Mouse (Mus musculus) G1E-ER4 (cell line): ENCODE results near the gene Klk1b27. TPM values are rescaled to one million over a fixed set of nuclear protein-coding genes. Genes with fewer than 3 reads are reported as not detected.
"Not testable (repeated sequence)": the region's sequence is repeated elsewhere in the genome, so short reads cannot be mapped to it uniquely, and the experiment has no call there.

Experiments used
- GATA1 ChIP-seq: IDR thresholded peaks from one replicate; pipeline ENCODE4 v1.8.0; 2012; ENCODE audit warnings: low read length, inconsistent platforms
- polyA plus RNA-seq: library from polyadenylated mRNA; stranded (reverse); fragments of >175 nt; gene quantifications from 2 replicates; pipeline ENCODE4 v1.2.3, GENCODE M21; 2012

Gene Klk1b27
- not detected in 2 replicates for polyA plus RNA-seq

DNA sequence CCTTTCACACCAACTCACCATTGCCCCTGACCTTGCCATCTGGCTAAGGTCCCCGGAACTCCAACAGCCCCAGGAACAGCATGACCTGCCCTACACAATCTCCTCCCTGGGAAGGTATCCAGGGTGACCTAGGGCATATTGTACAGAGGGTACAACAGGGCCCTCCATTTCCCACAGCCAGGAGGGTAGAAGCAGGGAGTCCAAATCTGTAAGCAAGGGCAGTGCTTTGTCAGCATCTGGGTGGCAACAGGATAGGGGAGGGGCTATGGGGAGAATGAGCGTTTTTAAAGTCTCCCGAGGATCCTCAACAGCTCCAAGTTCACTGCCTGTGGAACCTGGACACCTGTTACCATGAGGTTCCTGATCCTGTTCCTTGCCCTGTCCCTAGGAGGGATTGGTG, at the start of gene Klk1b27:
Klk1b27 (plus strand) TSS at position 301 of the 400 bp plus-strand sequence.
- TF ChIP-seq GATA1: not testable (repeated sequence)

DNA sequence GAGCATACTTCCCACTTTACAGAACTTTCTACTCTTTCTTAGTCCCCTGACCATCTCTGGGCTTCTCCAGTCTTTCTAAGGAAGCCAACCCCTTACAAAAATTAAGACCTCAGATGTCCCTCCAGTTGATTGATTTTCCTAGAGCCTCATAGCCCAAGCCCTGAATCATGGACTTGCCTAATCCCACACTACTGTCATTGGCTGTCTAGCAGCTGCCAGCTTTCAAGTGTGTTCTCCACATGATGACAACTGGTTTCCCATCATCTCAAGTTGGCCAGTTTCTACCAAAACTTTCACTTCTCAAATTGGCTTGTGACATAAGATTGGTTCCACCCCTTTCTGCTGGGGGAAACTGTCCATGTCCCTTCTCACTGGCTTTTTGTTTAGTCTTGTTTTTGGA, 47.2 kb upstream of the Klk1b27 start:
- TF ChIP-seq GATA1: no peak

DNA sequence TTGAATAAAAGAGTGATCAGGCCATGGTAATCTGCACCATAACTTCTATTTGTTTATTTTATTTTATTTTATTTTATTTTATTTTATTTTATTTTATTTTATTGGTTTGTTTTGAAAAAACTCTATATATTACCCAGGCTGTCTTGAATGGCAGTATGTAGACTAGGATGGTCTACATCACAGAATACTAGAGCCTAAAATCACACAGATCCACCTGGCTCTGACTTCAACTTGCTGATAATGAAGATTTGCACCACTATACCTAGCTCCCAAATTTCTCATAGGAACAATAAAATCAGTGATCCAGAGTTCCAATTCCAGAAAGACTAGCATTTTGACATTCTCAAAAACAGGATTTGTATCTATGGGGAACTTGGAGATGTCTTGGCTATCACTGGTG, 40.2 kb upstream of the Klk1b27 start, which contains the start of gene Klk1b26:
Klk1b26 (plus strand) TSS at position 301 of the 400 bp plus-strand sequence.
- not testable (repeated sequence) for TF ChIP-seq GATA1

DNA sequence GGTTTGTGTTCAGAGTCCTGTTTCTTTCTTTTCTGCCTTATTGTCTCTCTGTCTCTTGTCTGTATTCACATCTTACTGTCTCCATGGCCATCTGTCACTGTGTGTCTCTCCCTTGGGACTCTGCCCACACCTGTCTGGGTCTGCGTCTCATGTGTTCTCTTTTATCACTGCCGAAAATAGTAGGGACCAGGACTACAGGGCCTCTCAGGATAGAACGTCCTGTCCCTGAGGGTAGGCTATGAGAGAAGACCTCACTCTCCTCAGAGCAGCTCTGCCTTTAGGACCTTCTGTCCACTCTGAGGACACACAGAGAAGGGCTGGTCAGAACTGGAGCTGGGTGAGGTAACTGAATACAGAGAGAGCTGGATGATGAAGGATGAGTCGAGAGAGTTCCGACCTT, 37.0 kb upstream of the Klk1b27 start:
- TF ChIP-seq GATA1: no peak

DNA sequence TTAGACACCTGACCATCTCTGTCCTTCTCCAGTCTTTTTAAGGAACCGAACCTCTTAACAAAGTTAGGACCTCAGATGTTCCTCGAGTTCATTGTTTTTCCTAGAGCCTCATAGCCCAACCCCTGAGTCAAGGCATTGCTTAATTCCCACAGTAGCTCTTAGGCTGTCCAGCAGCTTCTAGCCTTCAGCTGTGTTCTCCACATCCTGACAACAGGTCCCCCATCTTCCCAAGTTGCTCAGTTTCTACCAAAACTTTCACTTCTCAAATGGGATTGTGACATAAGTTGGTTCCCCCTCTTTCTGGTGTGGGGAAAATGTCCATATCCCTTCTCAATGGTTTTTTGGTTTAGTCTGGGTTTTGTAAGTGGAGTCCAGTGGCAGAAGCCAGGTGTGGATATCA, 20.0 kb downstream of the Klk1b27 start:
- TF ChIP-seq GATA1: no peak

DNA sequence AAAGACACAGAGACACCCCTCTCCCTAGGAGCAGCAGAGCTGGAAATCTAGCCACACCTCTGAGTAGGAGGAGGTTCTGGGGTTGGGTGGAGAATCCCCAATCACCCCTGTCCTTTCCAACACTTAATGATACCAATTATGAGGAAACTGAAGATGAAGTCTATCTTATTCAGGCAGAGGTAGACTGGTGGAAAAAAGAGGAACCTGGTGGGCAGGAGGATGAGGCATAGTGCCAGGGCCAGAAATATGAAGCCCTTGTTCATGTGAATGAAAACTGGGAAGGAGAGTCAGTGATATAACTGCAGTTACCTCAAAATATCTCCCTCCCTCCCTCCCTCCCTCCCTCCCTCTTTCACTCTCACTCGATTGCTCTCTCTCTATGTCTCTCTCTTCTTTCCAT, 25.6 kb downstream of the Klk1b27 start:
- no peak for TF ChIP-seq GATA1

DNA sequence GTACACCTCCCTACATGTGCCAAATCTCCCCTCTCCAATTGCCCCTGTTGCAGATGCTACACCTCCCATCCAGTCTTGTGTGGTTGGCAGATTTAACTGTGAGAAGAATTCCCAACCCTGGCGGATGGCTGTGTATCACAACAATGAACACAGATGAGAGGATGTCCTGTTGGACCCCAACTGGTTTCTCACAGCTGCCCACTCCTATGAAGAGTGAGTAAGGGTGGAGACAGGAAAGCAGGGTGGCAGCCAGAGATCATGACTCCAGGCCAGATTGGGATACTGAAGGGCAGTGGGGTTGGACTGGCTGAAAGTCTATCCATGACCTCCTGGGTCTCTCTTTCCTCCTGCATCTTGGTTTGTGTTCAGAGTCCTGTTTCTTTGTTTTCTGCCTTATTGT, 44.0 kb downstream of the Klk1b27 start:
- no peak for TF ChIP-seq GATA1

DNA sequence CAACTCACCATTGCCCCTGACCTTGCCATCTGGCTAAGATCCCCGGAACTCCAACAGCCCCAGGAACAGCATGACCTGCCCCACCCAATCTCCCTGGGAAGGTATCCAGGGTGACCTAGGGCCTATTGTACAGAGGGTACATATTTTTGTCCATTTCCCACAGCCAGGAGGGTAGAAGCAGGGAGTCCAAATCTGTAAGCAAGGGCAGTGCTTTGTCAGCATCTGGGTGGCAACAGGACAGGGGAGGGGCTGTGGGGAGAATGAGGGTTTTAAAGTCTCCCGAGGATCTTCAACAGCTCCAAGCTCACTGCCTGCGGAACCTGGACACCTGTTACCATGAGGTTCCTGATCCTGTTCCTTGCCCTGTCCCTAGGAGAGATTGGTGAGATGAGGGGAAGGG, 49.9 kb downstream of the Klk1b27 start, which contains the start of gene Klk1b21:
Klk1b21 (plus strand) TSS at position 301 of the 400 bp plus-strand sequence.
- not testable (repeated sequence) for TF ChIP-seq GATA1

Other genes with a start within 250 kb of the Klk1b27 start
- gene Klk7, start 241.0 kb upstream of the Klk1b27 start, polyA plus RNA-seq: not detected in 2 replicates
- not detected in 2 replicates for gene Klk6, start 227.8 kb upstream of the Klk1b27 start, polyA plus RNA-seq
- not detected in 2 replicates for gene Klk5, start 210.3 kb upstream of the Klk1b27 start, polyA plus RNA-seq
- gene Klk4, start 171.1 kb upstream of the Klk1b27 start, polyA plus RNA-seq: not detected in 2 replicates
- gene Klk15, start 118.5 kb upstream of the Klk1b27 start, polyA plus RNA-seq: not detected in 2 replicates
- not detected in 2 replicates for gene Klk1b8, start 101.6 kb upstream of the Klk1b27 start, polyA plus RNA-seq
- gene Klk1b1, start 85.5 kb upstream of the Klk1b27 start, polyA plus RNA-seq: not detected in 2 replicates
- gene Klk1b9, start 76.2 kb upstream of the Klk1b27 start, polyA plus RNA-seq: not detected in 2 replicates
- gene Klk1b11, start 56.4 kb upstream of the Klk1b27 start, polyA plus RNA-seq: not detected in 2 replicates
- gene Klk1b26, start 40.1 kb upstream of the Klk1b27 start, polyA plus RNA-seq: not detected in 2 replicates
- gene Klk1b21, start 50.0 kb downstream of the Klk1b27 start, polyA plus RNA-seq: not detected in 2 replicates
- gene Klk1b22, start 60.4 kb downstream of the Klk1b27 start, polyA plus RNA-seq: not detected in 2 replicates
- gene Klk1b16, start 84.5 kb downstream of the Klk1b27 start, polyA plus RNA-seq: not detected in 2 replicates
- not detected in 2 replicates for gene Klk1b24, start 135.9 kb downstream of the Klk1b27 start, polyA plus RNA-seq
- gene Klk1b3, start 145.9 kb downstream of the Klk1b27 start, polyA plus RNA-seq: not detected in 2 replicates
- gene Klk1b4, start 155.1 kb downstream of the Klk1b27 start, polyA plus RNA-seq: not detected in 2 replicates
- gene Klk1b5, start 163.7 kb downstream of the Klk1b27 start, polyA plus RNA-seq: not detected in 2 replicates
- not detected in 2 replicates for gene Klk1, start 173.1 kb downstream of the Klk1b27 start, polyA plus RNA-seq
- gene Gm36864, start 183.9 kb downstream of the Klk1b27 start, polyA plus RNA-seq: not detected in 2 replicates
- gene 1700028J19Rik, start 194.4 kb downstream of the Klk1b27 start, polyA plus RNA-seq: 0.13 and 0.17 TPM in 2 replicates
- gene 2410002F23Rik, start 194.4 kb downstream of the Klk1b27 start, polyA plus RNA-seq: 379 and 401 TPM in 2 replicates
- gene Acp4, start 205.1 kb downstream of the Klk1b27 start, polyA plus RNA-seq: not detected in 2 replicates
- gene Gm15517, start 209.2 kb downstream of the Klk1b27 start, polyA plus RNA-seq: not detected in 2 replicates